Mouse (Mus musculus) activated CD4-positive, CD25-positive, alpha-beta regulatory T cell, adult 4 months (primary cell): ENCODE results near the gene Armc6. TPM values are rescaled to one million over a fixed set of nuclear protein-coding genes. Genes with fewer than 3 reads are reported as not detected.

Experiments used
- ATAC-seq: one replicate; pipeline ENCODE4 v1.8.0; 2017
- polyA plus RNA-seq, 2 experiments: library from polyadenylated mRNA; unstranded; fragments of 100-300 nt; shearing (Covaris generic); gene quantifications; one replicate each; pipeline ENCODE4 v1.2.1; 2017

The Armc6 gene
- polyA plus RNA-seq, 2 experiments from 2014 or later, result 6.6 to 7.6 TPM

DNA sequence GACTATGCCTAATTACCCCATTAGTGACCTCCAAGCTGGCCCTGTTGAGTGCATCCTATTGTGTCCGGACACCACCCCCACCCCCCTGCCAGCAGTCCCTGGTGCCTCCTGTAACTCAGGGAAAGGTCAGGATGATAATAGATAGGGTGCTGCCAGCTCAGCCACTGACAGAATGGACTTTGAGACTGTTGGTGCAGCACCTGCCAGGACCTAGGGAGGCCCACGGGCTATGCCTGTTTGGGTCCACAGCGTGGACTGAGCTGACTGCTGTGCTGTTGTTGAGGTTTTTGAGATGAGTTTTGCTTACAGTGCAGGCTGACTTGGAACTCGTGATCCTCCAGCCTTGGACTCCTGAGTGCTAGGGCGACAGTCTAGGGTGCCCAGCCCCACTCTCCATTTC, 41.0 kb downstream of the Armc6 start:
- ATAC-seq, result no peak

DNA sequence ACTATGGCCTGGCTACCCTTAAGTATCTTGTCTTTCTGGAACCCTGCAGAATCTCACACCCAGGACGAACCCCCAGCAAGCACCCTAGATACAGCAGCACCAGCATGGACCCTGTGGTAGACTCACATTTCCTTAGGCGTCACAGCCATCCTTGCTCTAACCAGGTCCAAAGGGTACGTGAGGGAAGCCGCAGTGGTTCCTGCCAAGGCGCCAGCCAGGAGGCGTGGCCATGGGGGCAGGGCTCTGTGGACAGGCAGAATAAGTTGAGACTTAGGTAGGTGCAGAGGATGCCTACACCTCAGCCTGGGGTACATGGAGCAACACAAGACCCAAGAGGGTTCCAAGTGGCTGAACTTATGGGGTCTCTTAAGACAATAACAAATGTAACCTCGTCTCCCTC, 45.6 kb downstream of the Armc6 start:
- no peak for ATAC-seq

DNA sequence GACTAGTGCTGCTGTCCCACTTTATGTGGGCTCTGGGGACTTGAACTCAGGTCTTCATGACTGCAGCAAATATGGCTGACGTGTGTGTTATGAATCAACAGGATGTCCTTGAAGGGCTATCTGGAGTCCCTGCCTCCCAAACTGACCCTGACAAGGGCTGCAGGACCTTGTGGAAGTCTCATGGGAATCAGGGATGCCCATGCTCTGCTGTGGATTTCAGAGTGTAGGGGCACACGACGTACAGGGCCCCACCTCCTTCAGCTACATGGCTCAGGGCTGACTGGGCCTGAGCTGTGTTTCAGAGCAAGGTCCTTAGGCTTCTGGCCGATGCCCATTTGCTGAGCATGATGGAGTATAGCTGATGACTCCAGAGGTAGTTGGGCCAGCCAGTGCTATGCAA, 51.1 kb downstream of the Armc6 start:
- no peak for ATAC-seq

DNA sequence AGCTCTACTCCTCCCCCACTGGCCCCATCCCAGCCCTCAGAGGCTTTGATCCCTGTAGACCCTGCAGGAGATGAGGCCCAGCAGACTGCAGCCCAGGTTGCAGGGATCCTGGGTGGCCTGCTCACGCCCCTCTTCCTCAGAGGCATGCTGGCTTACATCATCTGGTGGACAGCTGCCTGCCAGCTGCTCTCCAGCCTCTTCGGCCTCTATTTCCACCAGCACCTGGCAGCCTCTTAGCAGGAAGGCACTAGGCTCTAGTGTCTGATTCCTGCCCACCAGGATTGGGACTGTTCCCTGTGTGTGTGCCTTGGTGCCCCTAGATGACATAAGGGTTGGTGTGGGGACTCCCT, 52.4 kb downstream of the Armc6 start:
- ATAC-seq, result no peak

DNA sequence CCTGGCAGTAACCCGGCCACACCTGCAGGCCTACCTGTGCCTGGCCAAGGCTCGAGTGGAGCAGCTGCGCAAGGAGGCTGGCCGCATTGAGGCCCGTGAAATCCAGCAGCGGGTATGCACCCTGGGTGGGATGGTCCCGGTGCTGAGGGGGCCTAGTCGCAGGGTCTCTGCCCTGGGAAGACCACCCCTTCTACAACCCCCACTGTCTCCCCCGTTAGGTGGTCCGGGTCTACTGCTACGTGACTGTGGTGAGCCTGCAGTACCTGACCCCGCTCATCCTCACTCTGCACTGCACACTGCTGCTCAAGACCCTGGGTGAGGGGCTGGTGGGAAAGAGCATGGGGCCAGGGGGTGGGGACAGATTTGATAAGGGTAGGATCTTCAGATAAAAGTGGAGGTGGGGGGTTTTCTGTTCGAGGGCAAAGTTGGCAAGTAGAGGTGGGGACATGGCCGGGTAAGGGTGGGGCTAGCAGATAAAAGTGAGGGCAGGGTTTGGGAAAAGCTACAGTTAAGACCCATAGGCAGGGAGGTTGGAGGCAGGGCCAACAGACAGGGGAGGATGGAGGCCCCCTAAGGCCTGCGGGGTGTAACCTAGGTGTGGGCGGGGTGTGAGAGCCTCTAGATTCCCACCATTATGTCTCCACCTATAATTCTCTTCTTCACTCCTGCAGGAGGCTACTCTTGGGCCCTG, 52.9 kb downstream of the Armc6 start:
- no peak for ATAC-seq

DNA sequence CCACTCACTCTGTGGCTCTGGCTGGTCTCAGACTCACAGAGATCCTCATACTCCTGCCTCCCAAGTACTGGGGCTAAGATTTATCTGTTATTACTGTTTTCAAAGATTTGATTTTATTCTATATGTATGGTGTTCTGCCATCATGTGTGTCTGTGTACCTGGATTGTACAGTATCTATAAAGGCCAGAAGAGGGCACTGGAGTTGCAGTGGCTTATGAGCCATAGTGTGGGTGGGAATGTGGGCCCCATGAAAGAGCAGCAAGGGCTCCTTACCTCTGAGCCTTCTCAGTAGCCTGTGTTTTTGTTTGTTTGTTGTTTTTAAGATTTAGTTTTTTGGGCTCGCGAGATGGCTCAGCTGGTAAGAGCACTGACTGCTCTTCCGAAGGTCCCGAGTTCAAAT, 55.2 kb downstream of the Armc6 start:
- ATAC-seq, result no peak

DNA sequence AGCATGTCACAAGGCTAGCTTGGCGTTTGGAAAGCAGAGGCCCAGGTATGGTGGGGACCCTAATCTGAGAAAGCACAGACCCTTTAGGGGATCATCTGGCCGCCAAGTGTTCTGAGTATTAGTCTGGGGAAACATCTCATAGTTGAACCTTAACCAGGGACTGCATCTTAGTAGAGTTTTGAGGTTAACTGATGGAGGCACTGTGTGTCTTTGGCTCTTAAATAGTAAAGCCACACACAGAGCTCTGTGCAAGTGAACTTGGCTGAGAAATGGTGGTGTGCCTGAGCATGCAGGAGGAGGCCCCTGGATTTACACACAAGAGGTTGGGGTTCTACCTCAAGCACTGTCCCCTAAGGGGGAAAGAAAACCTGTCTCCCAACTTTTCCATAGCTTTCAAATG, 56.0 kb downstream of the Armc6 start:
- ATAC-seq, result no peak

DNA sequence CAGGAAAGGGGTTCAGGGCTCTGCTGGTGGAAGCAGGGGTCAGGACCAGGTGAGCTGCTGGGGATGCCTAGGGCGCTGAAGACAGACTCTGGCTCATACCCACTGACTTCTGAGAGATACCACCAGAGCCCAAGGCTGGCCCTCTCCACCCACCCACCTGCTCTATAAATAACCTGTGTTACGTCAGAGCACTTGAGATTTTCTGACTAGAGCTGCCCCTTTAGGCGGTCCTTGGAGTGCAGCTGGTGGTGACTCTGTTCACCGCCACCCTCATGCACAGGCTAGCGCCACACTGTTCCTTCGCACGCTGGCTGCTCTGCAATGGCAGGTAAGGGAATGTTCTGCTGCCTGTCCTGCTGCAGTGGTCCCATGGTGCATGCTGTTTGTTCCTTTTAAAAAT, 60.2 kb downstream of the Armc6 start:
- ATAC-seq, result no peak

DNA sequence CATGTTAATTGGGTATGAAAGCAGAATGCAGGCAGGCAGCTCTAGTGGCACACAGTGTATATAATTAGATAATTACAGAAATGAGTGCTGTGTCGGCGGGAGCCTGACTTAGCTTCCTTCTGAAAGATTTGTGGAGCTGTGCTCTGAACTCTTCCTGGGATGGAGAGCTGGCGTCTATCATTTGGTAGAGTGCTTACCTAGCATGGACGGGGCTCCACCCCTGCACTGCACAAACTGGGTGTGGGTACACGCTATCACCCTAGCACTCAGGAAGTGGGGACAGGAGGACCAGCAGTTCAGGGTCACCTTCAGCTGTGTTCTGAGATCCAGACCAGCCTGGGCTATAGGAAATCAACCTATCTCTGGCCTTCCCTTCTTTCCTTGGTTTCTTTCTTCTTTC, 60.9 kb downstream of the Armc6 start:
- ATAC-seq, result no peak

DNA sequence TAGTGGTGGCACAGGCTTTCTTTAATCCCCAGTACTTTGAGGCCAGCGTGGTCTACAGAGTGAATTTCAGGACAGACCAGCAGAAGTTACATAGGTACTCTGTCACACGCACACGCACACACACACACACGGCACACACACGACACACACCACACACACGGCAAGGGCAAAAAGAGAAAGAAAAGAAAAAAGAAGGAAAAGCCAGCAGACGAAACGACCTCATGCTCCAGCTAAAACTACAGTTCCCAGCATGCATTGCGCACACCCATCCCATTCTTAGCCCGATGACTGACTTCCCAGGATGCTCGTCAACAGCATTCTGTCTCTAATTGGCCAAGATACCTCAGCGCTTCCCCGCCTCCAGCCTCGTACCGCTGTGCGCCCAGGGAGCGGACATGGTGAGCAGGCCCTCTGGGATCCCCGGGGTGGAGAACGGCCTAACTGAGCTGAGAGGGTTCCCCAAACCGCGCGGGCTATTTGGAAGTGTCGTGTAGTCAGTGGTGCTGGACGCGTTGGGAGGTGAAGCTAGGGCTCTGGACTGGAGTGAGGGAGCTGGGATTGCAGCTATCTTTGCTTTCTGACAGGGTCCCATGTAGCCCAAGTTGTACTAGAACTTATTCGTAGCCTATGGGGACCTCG, 62.1 kb downstream of the Armc6 start, which contains the start of gene Tmem161a:
Tmem161a (plus strand) TSS at position 314 of the 639 bp plus-strand sequence.
- ATAC-seq, result peak; percentile 99

DNA sequence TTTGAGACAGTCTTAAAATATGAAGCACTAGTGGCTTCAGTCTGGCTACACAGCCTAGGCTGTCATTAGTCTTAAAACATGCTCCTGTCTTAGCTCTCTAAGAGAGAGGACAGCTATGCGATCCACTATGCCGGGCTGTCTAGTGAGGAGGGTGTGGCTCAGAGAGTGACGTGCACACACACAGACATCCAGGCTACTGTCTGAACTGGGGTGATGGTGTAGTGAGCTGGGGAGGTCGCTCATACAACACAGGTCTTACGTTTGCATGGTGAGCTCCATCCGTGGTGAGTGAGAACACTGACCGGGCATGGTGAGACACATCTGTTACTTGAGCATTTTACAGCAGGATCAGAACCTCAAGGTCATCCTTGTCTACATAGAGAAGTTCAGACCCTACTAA, 63.0 kb downstream of the Armc6 start:
- no peak for ATAC-seq

DNA sequence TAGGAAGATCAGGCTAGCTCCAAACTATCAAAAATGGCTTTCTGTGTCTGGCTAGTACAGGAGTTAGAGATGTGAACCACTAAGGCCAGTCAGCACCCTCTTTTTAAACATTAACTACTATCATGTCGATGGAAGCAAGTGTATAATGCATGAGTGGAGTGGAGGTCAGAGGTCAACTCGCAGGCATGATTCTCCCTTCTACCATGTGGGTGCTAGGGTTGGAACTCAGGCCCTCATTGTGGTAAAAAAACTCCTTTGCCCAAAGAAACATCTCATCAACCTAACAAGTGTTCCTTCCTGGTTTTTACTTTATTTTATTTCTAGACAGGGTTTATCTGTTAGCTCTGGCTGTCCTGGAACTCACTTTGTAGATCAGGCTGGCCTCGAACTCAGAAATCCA, 63.5 kb downstream of the Armc6 start:
- no peak for ATAC-seq

Other genes starting within 250 kb of the Armc6 start
- 10 to 100 TPM; 22.9 to 25.8 TPM for gene Gatad2a, start 238.1 kb downstream of the Armc6 start, polyA plus RNA-seq
- gene Mau2, start 191.7 kb downstream of the Armc6 start, polyA plus RNA-seq, result 10 to 100 TPM; 36.4 to 50.1 TPM
- gene Sugp1, start 191.7 kb downstream of the Armc6 start, polyA plus RNA-seq, result 10 to 100 TPM; 45.0 to 46.4 TPM
- gene Tm6sf2, start 161.5 kb downstream of the Armc6 start, polyA plus RNA-seq, result under 1 TPM; 0.34 to 0.69 TPM
- gene Hapln4, start 151.0 kb downstream of the Armc6 start, polyA plus RNA-seq, result not detected
- gene Ncan, start 113.6 kb downstream of the Armc6 start, polyA plus RNA-seq, result not detected
- 10 to 100 TPM; 34.3 to 56.0 TPM for gene Nr2c2ap, start 103.1 kb downstream of the Armc6 start, polyA plus RNA-seq
- 10 to 100 TPM; 36.2 to 58.5 TPM for gene Rfxank, start 95.3 kb downstream of the Armc6 start, polyA plus RNA-seq
- gene Borcs8, start 95.0 kb downstream of the Armc6 start, polyA plus RNA-seq, result 100 to 1,000 TPM in 1 of 2 experiments, 10 to 100 TPM in 1; 98.5 to 112 TPM
- gene Mef2b, start 94.8 kb downstream of the Armc6 start, polyA plus RNA-seq, result not detected
- 10 to 100 TPM; 17.4 to 27.3 TPM for gene Tmem161a, start 62.1 kb downstream of the Armc6 start, polyA plus RNA-seq
- 1 to 10 TPM; 4.9 to 6.3 TPM for gene Slc25a42, start 22.2 kb downstream of the Armc6 start, polyA plus RNA-seq
- gene Sugp2, start 240 bp downstream of the Armc6 start, polyA plus RNA-seq, result 10 to 100 TPM; 18.7 to 23.3 TPM
- gene Homer3, start 48.4 kb upstream of the Armc6 start, polyA plus RNA-seq, result under 1 TPM in 1 of 2 experiments, not detected in 1; 0.66 TPM
- 10 to 100 TPM; 44.3 to 46.8 TPM for gene Ddx49, start 68.0 kb upstream of the Armc6 start, polyA plus RNA-seq
- 100 to 1,000 TPM; 312 to 332 TPM for gene Cope, start 68.1 kb upstream of the Armc6 start, polyA plus RNA-seq
- gene Cers1, start 81.3 kb upstream of the Armc6 start, polyA plus RNA-seq, result not detected
- gene Gdf1, start 95.4 kb upstream of the Armc6 start, polyA plus RNA-seq, result under 1 TPM in 1 of 2 experiments, not detected in 1; 0.79 TPM
- gene Upf1, start 118.8 kb upstream of the Armc6 start, polyA plus RNA-seq, result 10 to 100 TPM; 12.1 to 15.3 TPM
- gene Comp, start 139.1 kb upstream of the Armc6 start, polyA plus RNA-seq, result under 1 TPM in 1 of 2 experiments, not detected in 1; 0.95 TPM
- 1 to 10 TPM; 7.1 to 8.4 TPM for gene Crtc1, start 205.1 kb upstream of the Armc6 start, polyA plus RNA-seq
- 1 to 10 TPM; 7.2 to 9.5 TPM for gene Klhl26, start 242.5 kb upstream of the Armc6 start, polyA plus RNA-seq